Mouse (Mus musculus) B cell, adult 2 months (primary cell): ENCODE measurements around the gene Cdh18.

Experiments used
- DNase-seq, 2 experiments: peaks; one replicate each; pipeline ENCODE4 v3.0.0; 2022

The Cdh18 gene

GRCm38 (mm10) chr15:23470527-23471475, 922.0 kb downstream of the Cdh18 start:
- no peak for DNase-seq

- no peak for DNase-seq
Observed at GRCm38 (mm10) chr15:23486306-23486705, 937.5 kb downstream of the Cdh18 start.

- DNase-seq: no peak
Observed at GRCm38 (mm10) chr15:23506480-23506879, 957.7 kb downstream of the Cdh18 start.

GRCm38 (mm10) chr15:23509694-23510093, 960.9 kb downstream of the Cdh18 start:
- DNase-seq: no peak

GRCm38 (mm10) chr15:23515786-23516185, 967.0 kb downstream of the Cdh18 start:
- no peak for DNase-seq

- no peak for DNase-seq
Observed at GRCm38 (mm10) chr15:23518079-23518478, 969.3 kb downstream of the Cdh18 start.
